Mouse (Mus musculus) kidney, postnatal 14 days (tissue): Measurements from ENCODE around the gene Scd3.
"Not testable (repeated sequence)": the region's sequence is repeated elsewhere in the genome, so short reads cannot be mapped to it uniquely, and the experiment has no call there.

Source experiments
- DNase-seq: peaks from one replicate; pipeline ENCODE4 v3.0.0; 2022; ENCODE audit warnings: mixed read lengths

Gene Scd3

GRCm38 (mm10) chr19:44238906-44239305, 35.8 kb downstream of the Scd3 start:
- DNase-seq: no peak

GRCm38 (mm10) chr19:44245761-44246171, 42.7 kb downstream of the Scd3 start:
- DNase-seq: peak; percentile 50

GRCm38 (mm10) chr19:44246341-44246911, 43.4 kb downstream of the Scd3 start:
- DNase-seq: no peak

- DNase-seq: no peak
Measured at GRCm38 (mm10) chr19:44247281-44248080, 44.4 kb downstream of the Scd3 start.

- peak; percentile 97 for DNase-seq
Measured at GRCm38 (mm10) chr19:44248081-44248853, 45.2 kb downstream of the Scd3 start.

- no peak for DNase-seq
Measured at GRCm38 (mm10) chr19:44248854-44249351, 45.8 kb downstream of the Scd3 start.

- DNase-seq: not testable (repeated sequence)
Measured at GRCm38 (mm10) chr19:44251138-44251537, 48.1 kb downstream of the Scd3 start.

- DNase-seq: no peak
Measured at GRCm38 (mm10) chr19:44251936-44252558, 49.0 kb downstream of the Scd3 start.

- not testable (repeated sequence) for DNase-seq
Measured at GRCm38 (mm10) chr19:44254106-44254505, 51.0 kb downstream of the Scd3 start.

- no peak for DNase-seq
Measured at GRCm38 (mm10) chr19:44257377-44257966, 54.4 kb downstream of the Scd3 start.

GRCm38 (mm10) chr19:44259484-44259883, 56.4 kb downstream of the Scd3 start:
- DNase-seq: no peak

GRCm38 (mm10) chr19:44260487-44260886, 57.4 kb downstream of the Scd3 start:
- no peak for DNase-seq

GRCm38 (mm10) chr19:44261774-44262173, 58.7 kb downstream of the Scd3 start:
- DNase-seq: no peak

GRCm38 (mm10) chr19:44263581-44263980, 60.5 kb downstream of the Scd3 start:
- no peak for DNase-seq

- DNase-seq: no peak
Measured at GRCm38 (mm10) chr19:44264226-44264625, 61.2 kb downstream of the Scd3 start.

- DNase-seq: no peak
Measured at GRCm38 (mm10) chr19:44265300-44265699, 62.2 kb downstream of the Scd3 start.

- DNase-seq: no peak
Measured at GRCm38 (mm10) chr19:44265911-44266337, 62.9 kb downstream of the Scd3 start.

- no peak for DNase-seq
Measured at GRCm38 (mm10) chr19:44266458-44266823, 63.4 kb downstream of the Scd3 start.

- DNase-seq: peak; percentile 90
Measured at GRCm38 (mm10) chr19:44266824-44267498, 63.9 kb downstream of the Scd3 start.

- no peak for DNase-seq
Measured at GRCm38 (mm10) chr19:44267499-44268002, 64.5 kb downstream of the Scd3 start.

- no peak for DNase-seq
Measured at GRCm38 (mm10) chr19:44273711-44274110, 70.6 kb downstream of the Scd3 start.

GRCm38 (mm10) chr19:44274452-44274851, 71.4 kb downstream of the Scd3 start:
- DNase-seq: no peak
